Mouse (Mus musculus) cerebellum, postnatal 25 days (tissue): Measurements from ENCODE around the gene 1110008P14Rik.

Experiments used
- DNase-seq, 2 experiments: peaks; one replicate each; pipeline ENCODE4 v3.0.0; 2021; ENCODE audit warnings: mixed read lengths in 2 of 2

The 1110008P14Rik gene

DNA sequence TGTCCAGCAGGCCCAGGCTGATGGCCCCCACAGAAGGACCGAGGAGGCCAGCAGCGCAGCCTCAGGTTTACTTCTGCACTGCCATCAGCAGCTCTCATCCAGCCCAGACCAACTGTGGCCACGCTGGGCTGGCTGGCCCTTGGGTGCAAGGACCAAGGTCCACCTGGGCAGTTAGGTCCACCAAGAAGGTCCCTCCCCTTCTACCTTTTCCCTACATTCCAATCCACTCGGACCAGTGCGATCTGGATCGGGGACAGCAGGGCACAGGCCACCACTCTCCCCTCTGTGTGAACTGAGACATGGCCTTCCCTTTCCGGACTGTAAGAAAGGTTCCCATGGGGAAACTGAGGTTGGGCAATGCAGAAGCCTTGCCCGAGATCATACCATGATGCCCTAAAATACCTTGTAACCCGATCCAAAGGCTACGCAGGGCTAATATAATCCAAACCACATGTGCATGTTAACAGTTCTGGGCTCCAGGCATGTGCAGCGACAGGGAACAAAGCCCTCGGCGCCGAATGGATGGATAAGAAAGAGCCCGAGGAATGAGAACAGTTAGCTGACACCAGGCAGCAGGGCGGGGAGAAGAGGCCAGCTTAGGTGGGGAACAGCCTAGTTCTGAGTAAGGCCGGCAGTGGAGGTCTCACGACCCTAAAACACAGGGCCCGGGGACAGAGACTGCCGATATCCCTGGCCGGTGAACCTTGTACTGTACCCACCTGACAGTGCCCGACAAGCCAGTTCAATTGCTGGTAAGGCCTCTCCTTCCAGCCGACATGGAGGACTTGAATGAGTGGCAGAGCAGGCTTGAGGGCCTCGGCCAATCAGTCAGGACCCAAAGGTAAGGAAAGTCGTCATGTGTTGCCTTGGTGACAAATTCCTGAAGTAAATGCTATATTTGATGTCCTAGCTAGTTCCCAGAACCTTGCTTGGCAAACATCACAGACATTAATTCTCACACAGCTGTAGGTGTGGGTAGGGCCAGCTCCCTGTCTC is 27.0 kb upstream of the 1110008P14Rik start:
- no peak for DNase-seq

DNA sequence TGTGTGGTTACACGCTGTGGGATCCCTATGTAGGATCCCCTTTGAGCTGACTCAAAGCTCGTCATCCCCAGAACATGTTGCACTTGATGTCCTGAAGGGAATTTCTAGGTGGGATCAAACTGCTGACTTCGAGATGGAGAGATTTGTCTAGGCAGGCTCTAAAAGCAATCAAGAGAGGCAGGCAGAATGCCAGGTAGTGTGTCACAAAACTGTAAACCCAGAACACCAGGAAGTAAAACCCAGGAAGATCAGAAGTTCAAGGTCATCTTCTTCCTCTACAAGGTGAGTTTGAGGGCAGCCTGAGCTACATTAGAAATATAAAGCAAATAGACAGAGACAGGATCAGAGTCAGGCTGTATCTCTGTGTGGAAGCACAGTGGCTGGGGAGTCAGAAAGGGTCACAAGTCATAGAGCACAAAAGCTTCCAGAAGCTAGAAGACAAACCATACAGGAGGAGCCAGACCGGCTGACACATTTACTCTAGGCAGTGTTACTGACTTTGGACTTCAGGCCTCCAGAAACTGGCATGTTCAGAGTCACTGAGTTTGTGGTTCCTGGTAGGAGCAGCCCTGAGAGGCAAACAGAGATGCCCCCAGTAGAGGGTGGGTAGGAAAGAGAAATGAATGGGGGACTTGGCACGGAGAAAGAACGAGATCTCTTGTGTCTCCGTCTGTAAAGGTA is 25.5 kb upstream of the 1110008P14Rik start:
- DNase-seq = no peak

DNA sequence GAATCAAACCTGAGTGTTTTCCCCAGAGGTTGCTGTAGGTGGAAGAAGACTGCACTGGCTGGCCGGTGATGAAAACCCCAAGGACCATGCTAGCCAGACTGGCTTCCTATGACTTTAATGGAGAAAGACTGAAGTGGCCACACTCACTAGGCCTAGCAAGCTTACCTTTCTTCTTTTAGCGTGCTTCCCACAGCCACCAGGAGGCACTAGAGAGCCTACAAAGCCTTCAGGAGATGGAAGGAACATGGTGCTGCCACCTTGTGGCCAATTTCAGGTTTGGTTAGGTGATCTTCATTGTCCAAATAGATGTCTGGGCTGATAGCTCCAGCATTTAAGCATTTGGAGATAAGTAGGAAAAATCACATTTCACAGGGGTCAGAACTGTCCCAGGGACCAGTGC is 22.9 kb upstream of the 1110008P14Rik start:
- DNase-seq = peak; percentile 95 to 97

DNA sequence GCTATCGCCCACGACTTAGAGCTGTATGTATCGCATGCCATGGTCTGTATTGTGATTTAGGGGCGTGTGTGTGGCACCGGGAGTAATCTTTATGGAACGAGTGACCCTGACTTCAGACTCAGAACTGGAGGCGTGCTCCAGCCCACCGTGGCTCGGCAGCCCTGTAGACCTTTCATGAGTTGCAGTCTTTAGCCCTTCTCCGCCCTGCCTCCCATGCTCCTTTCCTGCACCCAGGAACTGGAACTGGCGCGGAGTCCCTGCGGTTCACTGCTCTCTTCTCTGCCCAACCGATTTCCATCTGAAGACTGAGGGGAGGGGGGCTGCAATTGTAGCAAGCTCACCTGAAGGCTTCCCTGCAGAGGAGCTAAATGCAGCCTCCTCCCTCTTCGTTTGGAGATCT is 15.0 kb upstream of the 1110008P14Rik start:
- DNase-seq = peak in 1 of 2 experiments; percentile 38

DNA sequence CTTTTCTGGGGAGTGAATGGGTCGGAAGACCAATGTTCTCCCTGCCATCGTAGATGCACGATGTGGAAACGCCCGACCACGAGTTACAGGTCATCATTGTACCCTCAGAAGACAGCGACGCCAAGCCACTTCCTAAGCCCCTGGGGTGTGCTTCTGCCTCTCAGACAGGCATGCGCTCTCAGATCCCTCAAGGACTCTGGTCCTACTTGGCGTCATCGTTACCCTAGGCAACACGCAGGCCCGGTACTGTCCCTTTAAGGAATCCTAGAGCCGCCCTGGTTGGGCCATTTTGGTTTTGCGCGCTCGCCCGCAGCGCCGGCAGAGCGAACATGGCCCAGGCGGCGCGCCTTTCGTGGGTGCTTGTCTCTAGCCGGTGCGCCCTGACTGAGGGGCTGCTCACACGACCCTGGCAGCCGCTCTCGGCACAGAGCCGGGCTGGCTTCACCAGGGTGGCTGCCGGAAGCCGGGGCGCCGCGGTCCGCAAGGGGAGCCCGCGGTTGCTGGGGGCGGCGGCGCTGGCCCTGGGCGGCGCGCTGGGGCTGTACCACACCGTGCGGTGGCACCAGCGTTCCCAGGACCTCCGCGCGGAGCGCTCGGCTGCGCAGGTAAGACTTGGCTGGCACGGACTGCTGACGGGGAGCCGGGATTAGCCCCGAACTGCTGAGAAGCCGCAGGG is 14.3 kb upstream of the 1110008P14Rik start:
- DNase-seq = peak; percentile 91 to 93

DNA sequence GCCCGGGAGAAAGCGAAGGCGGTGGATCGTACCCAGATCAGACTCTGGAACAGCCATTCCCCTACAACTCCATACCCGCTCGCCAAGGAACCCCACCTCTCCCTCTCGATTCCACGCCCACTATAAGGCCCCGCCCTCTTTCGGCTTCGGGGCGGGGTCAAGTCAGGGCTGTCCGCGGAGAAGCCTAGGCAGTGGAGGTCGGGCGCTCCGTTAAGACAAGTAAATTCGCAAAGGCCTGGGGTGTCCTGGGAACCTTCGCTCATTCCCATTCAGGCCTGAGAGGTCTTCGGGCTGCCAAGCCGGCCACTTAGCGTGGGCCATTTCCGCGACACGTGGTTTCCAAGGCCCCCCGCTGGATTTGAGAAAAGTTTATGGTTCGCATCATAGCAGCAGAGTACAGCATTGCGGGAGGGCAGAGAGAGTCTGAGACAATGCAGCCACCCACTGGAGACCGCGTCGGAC is 13.8 kb upstream of the 1110008P14Rik start, which contains the start of gene Ptges2:
Ptges2 (plus strand) TSS at position 413 of the 462 bp plus-strand sequence.
- peak; percentile 93 to 95 for DNase-seq

DNA sequence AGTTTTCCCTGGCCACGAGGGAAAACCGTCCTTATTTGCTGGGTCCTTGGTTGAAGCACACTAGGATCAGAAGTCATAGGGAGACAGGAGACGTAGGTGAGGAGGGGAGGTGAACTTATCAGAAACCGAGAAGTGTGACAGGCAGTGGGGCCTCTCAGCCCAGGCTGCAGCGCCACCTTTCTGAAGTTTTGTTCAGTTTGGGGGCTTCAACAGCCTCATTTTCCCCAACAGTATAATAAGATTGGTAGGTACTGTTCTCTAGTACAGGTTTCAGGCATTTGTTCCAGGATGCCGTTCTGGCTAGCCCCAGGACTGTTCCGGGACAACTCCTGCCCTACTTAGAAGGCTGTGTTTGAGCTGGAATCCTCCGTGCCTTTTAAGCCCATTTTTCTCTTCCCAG is 13.2 kb upstream of the 1110008P14Rik start:
- DNase-seq = peak in 1 of 2 experiments; percentile 52

DNA sequence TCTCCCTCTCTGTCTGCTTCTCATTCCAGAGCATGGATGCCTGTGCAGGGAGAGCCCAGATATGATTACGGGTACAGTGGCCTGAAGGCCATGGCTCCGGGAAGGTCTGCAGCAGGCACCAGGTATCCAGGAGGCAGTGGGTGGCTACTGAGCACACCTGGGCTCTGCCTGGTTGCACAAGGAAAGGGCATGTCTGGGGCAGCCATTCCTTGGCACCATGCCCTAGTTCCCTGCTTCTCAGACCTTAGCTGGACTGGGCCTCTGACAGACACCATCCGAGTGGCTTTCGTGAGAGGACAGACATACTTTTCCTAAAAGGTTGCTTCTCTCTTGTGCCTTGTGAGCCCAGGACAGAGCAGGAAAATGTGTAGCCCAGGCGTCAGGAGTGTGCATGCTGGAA is 10.3 kb upstream of the 1110008P14Rik start:
- peak in 1 of 2 experiments; percentile 35 for DNase-seq

DNA sequence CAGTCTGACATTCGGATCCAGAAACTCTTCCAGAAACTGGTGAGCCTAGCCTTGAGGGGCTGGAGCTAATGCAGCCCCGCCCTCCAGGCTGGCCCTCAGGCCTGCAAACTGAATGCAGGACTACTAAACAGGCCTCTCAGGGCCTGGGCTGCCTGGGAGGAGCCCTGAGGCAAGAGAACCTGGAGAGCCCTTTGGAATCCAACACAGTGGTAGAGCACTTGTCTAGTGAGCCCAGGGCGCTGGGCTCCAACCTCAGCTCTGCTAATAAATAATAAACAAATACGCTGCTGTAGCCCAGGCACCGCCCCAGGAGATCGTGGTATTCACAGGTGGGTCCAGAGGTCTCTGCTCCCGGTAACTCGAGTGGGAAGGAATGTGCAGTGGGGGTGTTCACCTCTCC is 9.1 kb upstream of the 1110008P14Rik start:
- no peak for DNase-seq

DNA sequence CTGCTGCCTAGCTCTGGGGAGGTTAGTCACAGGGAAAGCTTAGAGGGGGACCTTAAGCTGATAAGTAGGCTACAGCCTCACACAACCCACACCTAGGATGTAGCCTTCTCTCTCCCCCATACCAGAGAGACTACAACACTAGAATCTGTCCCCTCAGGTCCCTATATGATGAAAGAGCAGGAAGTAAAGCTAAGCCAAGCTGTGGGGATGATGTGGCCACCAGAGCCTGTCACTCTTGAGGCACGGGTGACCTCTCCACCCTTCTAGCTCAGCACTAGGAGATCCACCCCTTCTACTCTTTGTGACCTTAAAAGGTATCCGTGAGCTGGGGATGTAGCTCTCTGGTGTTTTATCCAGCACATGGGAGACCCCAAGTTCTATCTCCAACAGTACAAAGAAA is 7.4 kb upstream of the 1110008P14Rik start:
- DNase-seq = no peak

DNA sequence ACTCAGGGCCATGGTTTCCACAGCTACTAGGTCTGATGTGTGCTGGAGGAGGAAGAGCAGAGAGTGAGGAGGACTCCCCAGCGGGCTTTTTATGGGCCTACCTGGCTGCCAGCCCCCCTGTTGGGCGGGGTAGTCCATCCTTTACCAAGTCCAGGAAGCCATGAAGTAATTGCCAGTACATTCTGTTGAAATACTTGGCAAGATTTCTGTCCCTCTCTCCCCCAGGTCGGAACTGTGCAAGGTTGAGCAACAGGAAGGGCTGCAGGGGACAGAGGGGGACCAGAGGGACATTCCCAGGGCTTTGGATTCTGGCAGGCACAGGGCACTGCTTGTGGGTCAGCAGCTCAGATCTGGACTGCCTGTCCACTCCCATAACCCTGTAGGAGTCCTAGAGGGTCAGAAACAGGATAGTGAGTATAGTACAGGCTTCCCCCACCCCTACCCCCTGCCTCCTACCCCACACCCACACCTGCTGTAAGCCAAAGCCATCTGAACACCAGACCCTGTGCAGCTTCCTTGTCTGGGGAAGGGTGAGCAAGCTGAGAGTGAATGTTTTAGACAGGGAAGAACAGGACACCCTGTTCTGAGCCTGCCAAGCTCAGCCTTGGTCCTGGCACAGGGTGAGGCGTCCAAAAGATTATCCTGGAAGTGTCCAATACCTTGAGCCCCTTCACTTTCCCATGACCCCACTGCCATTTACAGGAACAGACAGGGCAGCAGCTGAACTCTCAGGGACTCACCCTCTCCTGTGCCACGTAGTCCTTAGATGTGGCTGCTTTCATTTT is 6.2 kb upstream of the 1110008P14Rik start, which contains the start of gene Lcn2:
Lcn2 (minus strand) TSS at position 547 of the 785 bp plus-strand sequence.
- no peak for DNase-seq

DNA sequence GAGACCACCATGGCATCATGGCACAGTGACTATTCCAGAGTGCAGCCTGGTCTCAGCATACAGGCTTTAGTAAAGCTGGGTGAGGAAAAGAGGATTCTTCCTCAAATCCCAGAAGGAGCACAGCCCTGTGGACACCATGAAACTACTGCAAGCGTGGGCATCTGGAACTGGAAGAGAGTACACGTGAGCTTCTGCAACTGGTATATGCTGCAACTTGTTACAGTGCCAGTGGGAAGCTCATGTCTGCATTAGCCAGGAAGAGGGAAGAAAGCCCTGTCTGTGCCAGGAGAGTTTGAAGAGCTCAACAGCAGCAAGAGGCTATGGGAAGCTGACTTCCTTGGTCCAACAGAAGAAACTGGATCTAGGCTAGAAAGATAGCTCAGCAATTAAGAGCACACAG is 951 bp upstream of the 1110008P14Rik start:
- DNase-seq = no peak

DNA sequence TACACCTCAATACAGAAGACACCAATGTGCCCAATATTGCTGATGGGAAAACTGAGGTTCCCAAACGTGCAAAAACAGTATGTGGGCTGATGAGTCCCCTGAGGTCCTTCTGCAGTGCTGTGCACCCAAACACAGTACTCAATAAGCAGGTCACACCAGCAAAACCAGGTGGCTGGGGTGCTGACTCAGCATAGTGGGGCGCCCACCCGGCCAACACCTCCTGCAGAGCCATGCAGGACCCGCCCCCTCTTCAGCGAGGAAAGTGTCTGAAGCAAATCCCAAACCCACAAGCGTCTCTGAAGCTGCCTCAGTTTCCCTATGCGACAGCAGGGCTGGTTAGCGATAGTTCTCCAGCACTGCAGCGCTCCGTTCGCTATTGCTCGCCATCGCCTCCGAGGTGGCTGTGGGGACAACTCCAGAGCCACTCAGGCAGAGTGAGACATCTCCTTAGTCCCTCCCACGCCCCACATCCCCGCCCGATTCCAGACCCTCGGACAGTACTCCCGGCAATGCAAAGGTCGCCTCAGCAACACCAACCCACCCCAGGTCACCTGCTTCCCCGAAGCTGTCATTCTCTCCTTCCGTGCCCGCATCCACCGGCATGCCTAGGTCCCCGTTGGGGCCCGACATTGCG is 480 bp downstream of the 1110008P14Rik start:
- no peak for DNase-seq

DNA sequence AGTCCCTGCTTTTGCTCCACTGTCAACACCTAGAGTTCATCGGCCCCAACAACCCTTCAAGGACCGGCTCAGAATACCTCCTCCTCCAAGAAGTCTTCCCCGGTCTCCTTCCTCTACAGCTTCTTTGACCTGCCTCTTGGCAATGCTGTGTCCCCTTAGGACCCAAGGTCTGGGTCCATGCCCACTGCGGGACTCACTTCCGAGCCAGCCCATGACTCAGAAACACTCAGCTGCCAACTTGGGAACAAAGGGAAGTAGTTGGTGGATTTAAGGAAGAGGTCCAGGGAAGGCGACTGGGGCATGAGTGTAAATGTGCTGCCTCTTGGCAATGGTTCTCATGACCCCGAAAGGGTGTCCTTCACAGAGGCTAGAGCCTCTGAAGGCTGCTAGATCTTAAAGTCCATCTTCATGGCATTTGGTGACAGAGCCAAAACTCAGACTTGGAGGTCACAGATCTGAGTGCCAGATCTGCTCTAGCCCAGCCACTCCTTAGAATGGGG is 1.7 kb downstream of the 1110008P14Rik start:
- peak in 1 of 2 experiments; percentile 37 for DNase-seq

DNA sequence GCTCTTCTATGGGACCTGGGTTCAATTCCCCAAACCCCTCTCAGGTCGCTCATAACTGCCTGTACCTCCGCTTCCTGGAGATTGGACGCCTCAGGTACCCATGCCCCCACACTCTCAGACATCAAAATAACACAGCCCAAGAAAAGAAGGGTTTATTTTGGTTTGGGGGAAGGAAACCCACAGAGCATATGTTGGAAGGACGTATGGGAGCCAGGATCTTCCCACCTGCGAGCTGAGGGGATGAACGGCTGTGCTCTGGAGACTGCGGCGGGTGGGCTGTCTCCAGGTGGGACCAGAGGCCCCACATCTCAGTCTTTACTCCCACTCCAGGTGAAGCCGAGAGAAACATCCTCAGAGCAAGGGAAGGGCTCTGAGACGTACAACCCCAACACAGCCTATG is 4.8 kb downstream of the 1110008P14Rik start:
- no peak for DNase-seq

DNA sequence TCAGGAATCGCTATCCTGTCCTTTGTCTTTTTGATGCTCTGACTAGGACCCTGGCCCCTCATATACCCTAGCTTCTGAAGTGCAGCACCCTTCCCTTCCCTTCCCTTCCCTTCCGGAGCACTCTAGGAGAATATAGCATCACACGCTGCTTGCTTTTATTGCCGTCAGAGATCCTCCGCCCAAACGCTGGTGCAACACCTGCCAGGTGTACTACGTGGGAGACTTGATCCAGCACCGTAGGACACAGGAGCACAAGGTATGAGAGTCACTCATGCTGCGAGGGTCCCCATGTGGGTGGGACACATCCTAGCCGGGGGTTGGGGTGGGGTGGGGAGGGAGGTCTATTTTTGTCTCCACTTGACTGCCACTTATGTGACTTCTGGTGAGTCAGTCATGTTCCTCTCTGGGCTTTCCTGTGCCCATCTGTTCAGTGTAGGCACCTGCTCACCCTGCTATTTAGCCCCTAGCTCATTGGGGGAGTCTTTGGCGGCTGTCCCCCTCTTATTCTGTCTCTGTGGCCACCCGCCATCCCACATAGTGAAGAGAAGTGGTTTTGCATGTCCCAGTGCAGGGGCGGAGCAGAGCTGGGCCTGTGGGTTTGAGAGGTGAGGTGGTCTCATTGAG is 6.3 kb downstream of the 1110008P14Rik start:
- DNase-seq = no peak

DNA sequence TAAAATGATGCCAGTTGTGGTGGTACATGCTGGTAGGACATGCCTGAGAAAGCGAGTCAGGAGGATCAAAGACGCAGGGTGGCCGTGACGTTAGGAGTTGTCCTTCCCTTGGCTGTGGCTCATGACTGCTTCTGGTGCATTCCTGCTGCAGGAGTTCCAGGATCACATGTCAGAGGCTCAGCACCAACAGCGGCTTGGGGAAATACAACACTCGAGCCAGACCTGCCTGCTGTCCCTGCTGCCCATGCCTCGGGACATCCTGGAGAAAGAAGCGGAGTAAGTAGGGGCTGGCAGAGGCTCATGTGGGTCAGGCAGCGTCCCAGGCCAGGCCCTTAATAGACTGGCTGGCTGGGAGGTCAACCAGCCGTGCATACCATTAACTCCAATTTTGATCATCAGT is 7.5 kb downstream of the 1110008P14Rik start:
- DNase-seq = no peak

DNA sequence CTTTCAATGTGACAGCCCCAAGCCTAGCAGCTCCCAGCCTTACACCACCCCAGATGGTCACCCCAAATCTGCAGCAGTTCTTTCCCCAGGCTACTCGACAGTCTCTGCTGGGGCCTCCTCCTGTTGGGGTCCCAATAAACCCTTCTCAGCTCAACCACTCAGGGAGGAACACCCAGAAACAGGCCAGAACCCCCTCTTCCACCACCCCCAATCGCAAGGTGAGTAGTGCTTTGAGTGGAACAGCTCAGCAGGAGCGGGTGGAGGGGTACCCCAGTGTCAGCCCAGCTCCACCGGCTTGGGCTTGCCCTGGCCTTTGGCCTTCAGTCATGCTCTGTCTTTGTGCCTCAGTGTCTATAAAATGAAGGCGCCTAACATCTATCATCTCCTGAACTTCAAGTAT is 14.4 kb downstream of the 1110008P14Rik start:
- no peak for DNase-seq

DNA sequence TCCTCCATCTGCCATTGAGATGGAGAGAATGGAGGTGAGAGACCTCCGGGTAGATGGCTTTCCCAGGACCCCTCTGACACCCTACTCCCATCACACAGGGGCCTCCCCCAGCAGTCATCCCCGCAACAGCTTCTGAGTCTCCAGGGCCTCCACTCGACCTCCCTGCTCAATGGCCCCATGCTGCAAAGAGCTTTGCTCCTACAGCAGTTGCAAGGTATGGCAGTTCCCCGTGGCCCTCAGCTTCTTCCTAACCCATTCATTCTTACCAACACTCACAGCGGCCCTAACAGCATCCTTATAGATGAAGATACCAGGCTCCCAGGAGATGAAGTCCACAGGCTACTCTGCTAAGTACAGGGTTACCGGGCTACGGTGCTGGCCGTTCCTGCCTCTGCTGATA is 17.6 kb downstream of the 1110008P14Rik start:
- peak in 1 of 2 experiments; percentile 15 for DNase-seq

DNA sequence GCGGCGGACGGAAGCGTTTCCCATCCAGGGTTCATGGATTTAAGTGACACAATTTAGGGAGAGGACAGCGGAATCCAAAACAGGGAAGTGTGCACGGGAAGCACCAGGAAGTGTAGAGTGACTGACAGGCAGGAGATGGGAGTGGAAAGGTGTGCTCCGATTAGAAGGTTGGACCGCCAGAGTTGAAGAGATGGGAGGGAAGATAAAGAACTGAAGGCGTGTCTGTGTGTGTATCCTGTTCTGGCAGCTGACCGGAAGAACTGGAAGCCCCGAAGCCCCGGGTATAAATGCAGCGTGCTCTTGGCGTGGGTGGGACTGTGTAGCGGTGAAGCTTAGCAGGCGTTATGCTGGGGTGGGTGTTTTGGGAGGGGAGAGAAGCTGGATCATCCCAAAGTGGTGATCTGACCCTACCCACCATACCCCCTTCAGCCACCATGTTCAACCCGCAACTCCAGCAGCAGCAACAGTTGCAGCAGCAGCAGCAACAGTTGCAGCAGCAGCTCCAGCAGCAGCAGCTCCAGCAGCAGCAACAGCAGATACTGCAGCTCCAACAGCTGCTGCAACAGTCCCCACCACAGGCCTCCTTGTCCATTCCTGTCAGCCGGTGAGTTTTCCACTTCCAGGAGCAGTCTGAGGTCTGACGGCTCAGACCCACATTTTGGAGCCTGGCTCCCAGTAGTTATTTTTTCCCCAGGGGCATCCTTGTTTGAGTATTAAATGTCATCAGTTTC is 18.2 kb downstream of the 1110008P14Rik start:
- peak in 1 of 2 experiments; percentile 11 for DNase-seq
